35 mouse cellular contexts compared by ENCODE assay signal in genomic region chr14:85942792-85943191, GRCm38 (mm10).
"Had no signal": no experiment of that assay in that cellular context is flagged by ENCODE, and none has a peak within 500 bp of the region (broad histone marks: within the 10 kb centered on the region; RNA-seq: fewer than 3 reads in every experiment).

No protein-coding gene starts in this region.

- H3K9ac ChIP-seq: heart, embryonic 12.5 days; heart, embryonic 13.5 days; heart, embryonic 15.5 days; hindbrain, embryonic 12.5 days; hindbrain, embryonic 13.5 days; hindbrain, embryonic 14.5 days; hindbrain, embryonic 15.5 days; intestine, embryonic 15.5 days; kidney, embryonic 15.5 days had no signal

- H3K4me2 ChIP-seq: heart, embryonic 11.5 days; heart, embryonic 12.5 days; heart, embryonic 13.5 days; heart, embryonic 15.5 days; hindbrain, embryonic 12.5 days; hindbrain, embryonic 13.5 days; hindbrain, embryonic 14.5 days; hindbrain, embryonic 15.5 days; intestine, embryonic 15.5 days; kidney, embryonic 15.5 days had no signal

- H3K36me3 ChIP-seq: heart, embryonic 10.5 days; heart, embryonic 12.5 days; heart, embryonic 13.5 days; heart, embryonic 15.5 days; hindbrain, embryonic 10.5 days; hindbrain, embryonic 12.5 days; hindbrain, embryonic 13.5 days; hindbrain, embryonic 15.5 days; intestine, embryonic 15.5 days; kidney, embryonic 15.5 days had no signal

- H3K9me3 ChIP-seq: heart, embryonic 10.5 days; heart, embryonic 12.5 days; heart, embryonic 13.5 days; heart, embryonic 15.5 days; hindbrain, embryonic 10.5 days; hindbrain, embryonic 12.5 days; hindbrain, embryonic 13.5 days; hindbrain, embryonic 15.5 days; intestine, embryonic 15.5 days; kidney, embryonic 15.5 days had no signal

- H3K27me3 ChIP-seq: heart, embryonic 12.5 days; heart, embryonic 13.5 days; heart, embryonic 15.5 days; hindbrain, embryonic 12.5 days; hindbrain, embryonic 13.5 days; hindbrain, embryonic 15.5 days; intestine, embryonic 15.5 days; kidney, embryonic 15.5 days had no signal

- H3K4me1 ChIP-seq: heart, embryonic 12.5 days; heart, embryonic 15.5 days; hindbrain, embryonic 10.5 days; hindbrain, embryonic 12.5 days; hindbrain, embryonic 13.5 days; hindbrain, embryonic 15.5 days; intestine, embryonic 15.5 days; kidney, embryonic 15.5 days had no signal

- H3K4me3 ChIP-seq: heart, embryonic 10.5 days; heart, embryonic 12.5 days; heart, embryonic 13.5 days; heart, embryonic 15.5 days; hindbrain, embryonic 10.5 days; hindbrain, embryonic 12.5 days; hindbrain, embryonic 13.5 days; hindbrain, embryonic 15.5 days; intestine, embryonic 15.5 days; kidney, embryonic 15.5 days; layer of hippocampus, adult 2 months had no signal

- ATAC-seq: hindbrain, embryonic 16.5 days; hindbrain, postnatal 0 days; inflammation-experienced regulatory T-cells, adult 6 months; intestine, embryonic 15.5 days; intestine, embryonic 16.5 days; intestine, postnatal 0 days had no signal

- H3K27ac ChIP-seq: heart, embryonic 10.5 days; heart, embryonic 13.5 days; heart, embryonic 15.5 days; hindbrain, embryonic 10.5 days; hindbrain, embryonic 12.5 days; hindbrain, embryonic 13.5 days; hindbrain, embryonic 14.5 days; hindbrain, embryonic 15.5 days; hindbrain, postnatal 0 days; intestine, embryonic 15.5 days; kidney, embryonic 15.5 days; kidney, postnatal 0 days; layer of hippocampus, adult 2 months had no signal

- DNase-seq: heart, postnatal 10 days; heart, postnatal 14 days; heart, postnatal 36 days; heart, postnatal 4 days; kidney, adult 11 months; kidney, adult 18-20 months; kidney, adult 2 months; kidney, adult 8-10 months; kidney, adult 9 months; kidney, postnatal 10 days; kidney, postnatal 14 days; kidney, postnatal 25 days; kidney, postnatal 36 days; kidney, postnatal 4 days; layer of hippocampus, adult 9-11 months; layer of hippocampus, postnatal 36 days had no signal
